Mouse (Mus musculus) liver, adult 2 months (tissue): ENCODE measurements around the gene P2rx2. TPM values are rescaled to one million over a fixed set of nuclear protein-coding genes. Genes with fewer than 3 reads are reported as not detected.

Experiments used
- DNase-seq: peaks from one replicate; pipeline ENCODE4 v3.0.0-alpha.2; 2011; ENCODE audit warnings: low read depth, low spot score; ENCODE audit errors: extremely low read depth
- H3K27ac ChIP-seq: fragments of 200-500 bp; replicated peaks from 2 replicates; pipeline ENCODE4 v1.5.1; 2012; ENCODE audit warnings: low read depth, mild to moderate bottlenecking, control low read depth, inconsistent platforms, low read length; ENCODE audit not compliant: insufficient read depth
- H3K27me3 ChIP-seq: fragments of 200-500 bp; 2 replicates; pipeline ENCODE4 v1.6.1; 2012; ENCODE audit warnings: mild to moderate bottlenecking, moderate library complexity, low read length, inconsistent platforms; ENCODE audit not compliant: control insufficient read depth, insufficient read depth
- H3K36me3 ChIP-seq: fragments of 200-500 bp; 2 replicates; pipeline ENCODE4 v1.6.1; 2012; ENCODE audit warnings: low read length, inconsistent platforms; ENCODE audit not compliant: control insufficient read depth, insufficient read depth
- H3K4me1 ChIP-seq: fragments of 200-500 bp; 2 replicates; pipeline ENCODE4 v1.6.1; 2011; ENCODE audit warnings: low read length; ENCODE audit not compliant: control insufficient read depth, insufficient read depth
- H3K4me3 ChIP-seq: fragments of 200-500 bp; 2 replicates; pipeline ENCODE4 v1.5.1; 2011; ENCODE audit warnings: low read depth, mild to moderate bottlenecking, control low read depth, low read length, moderate library complexity; ENCODE audit not compliant: insufficient read depth
- H3K79me2 ChIP-seq: fragments of 200-500 bp; 2 replicates; pipeline ENCODE4 v1.6.1; 2012; ENCODE audit warnings: inconsistent platforms, mild to moderate bottlenecking, low read length, moderate library complexity; ENCODE audit not compliant: control insufficient read depth, insufficient read depth
- H3K9ac ChIP-seq: fragments of 200-500 bp; 2 replicates; pipeline ENCODE4 v1.6.1; 2012; ENCODE audit warnings: low read depth, mild to moderate bottlenecking, control low read depth, inconsistent platforms, low read length
- CTCF ChIP-seq: fragments of 200-500 bp; IDR thresholded peaks from 2 replicates; pipeline ENCODE4 v1.5.1; 2011; ENCODE audit warnings: low read depth, low read length, control low read depth
- POLR2A ChIP-seq: fragments of 200-500 bp; IDR thresholded peaks from 2 replicates; pipeline ENCODE4 v1.6.1; 2011; ENCODE audit warnings: low read length, control low read depth; ENCODE audit not compliant: insufficient read depth; ENCODE audit errors: extremely low read depth
- WGBS: fragments of 180-500 bp; shearing (Covaris S2); methylation state at CpG from one replicate; pipeline ENCODE4 v1.1.7; 2018; 5-methylcytosine and 5-hydroxymethylcytosine counted together
- polyA plus RNA-seq: library from polyadenylated mRNA; depleted of rRNA; stranded (reverse); fragments of >200 nt; gene quantifications from 2 replicates; pipeline ENCODE4 v1.2.3, GENCODE M21; 2012; rRNA removed
- total RNA-seq: library from RNA; depleted of rRNA; stranded (reverse); fragments of >200 nt; gene quantifications from 2 replicates; pipeline ENCODE4 v1.2.3, GENCODE M21; 2014; rRNA removed

The P2rx2 gene
- total RNA-seq (not detected in 2 replicates), polyA plus RNA-seq (0.07 TPM in 1 of 2 replicates, not detected in the other)

- TF ChIP-seq CTCF (no peak), POLR2A (no peak)
- H3K27me3 ChIP-seq: peaks cover 11% of the 10 kb centered on the region
- 3% methylated on average over 43 of the region's 43 CpGs for WGBS
- H3K4me3 ChIP-seq: peak within 1 kb of the TSS; percentile 33; the same call in 1 of the 2 replicates
- H3K9ac ChIP-seq: peak within 1 kb of the TSS; percentile 38
- H3K36me3 ChIP-seq: no peaks in the 10 kb centered on the region
- DNase-seq: peak; percentile 9
- H3K27ac ChIP-seq: no peak within 1 kb of the TSS
- H3K4me1 ChIP-seq: 0 out of 2 replicates have a peak, but pooled peaks cover 5% of the 10 kb centered on the region
- no peaks in the 10 kb centered on the region for H3K79me2 ChIP-seq
These were observed at the start of gene P2rx2 for GRCm38 (mm10) chr5:110342648-110343284. Gene P2rx2 (minus strand): TSS chr5:110343212.

GRCm38 (mm10) chr5:110392727-110393126 lies 49.7 kb upstream of the P2rx2 start:
- Histone ChIP-seq H3K79me2 (no peaks in the 10 kb centered on the region), H3K4me1 (no peaks in the 10 kb centered on the region), H3K9ac (no peak overlapping the region), H3K36me3 (peaks cover 2% of the 10 kb centered on the region; the same call in 1 of the 2 replicates), H3K27me3 (no peaks in the 10 kb centered on the region), H3K27ac (no peak overlapping the region), H3K4me3 (no peak overlapping the region)
- DNase-seq: no peak
- TF ChIP-seq CTCF: no peak
- TF ChIP-seq POLR2A: no peak
- WGBS: 97% methylated on average over 5 of the region's 5 CpGs

GRCm38 (mm10) chr5:110390631-110391030 lies 47.6 kb upstream of the P2rx2 start:
- no peak overlapping the region for H3K4me3 ChIP-seq
- no peak for TF ChIP-seq POLR2A
- TF ChIP-seq CTCF: no peak
- H3K36me3 ChIP-seq: no peaks in the 10 kb centered on the region
- H3K9ac ChIP-seq: no peak overlapping the region
- H3K27me3 ChIP-seq: no peaks in the 10 kb centered on the region
- DNase-seq: no peak
- no peaks in the 10 kb centered on the region for H3K79me2 ChIP-seq
- H3K27ac ChIP-seq: no peak overlapping the region
- H3K4me1 ChIP-seq: no peaks in the 10 kb centered on the region
- WGBS: 92% methylated on average over 4 of the region's 4 CpGs

DNA sequence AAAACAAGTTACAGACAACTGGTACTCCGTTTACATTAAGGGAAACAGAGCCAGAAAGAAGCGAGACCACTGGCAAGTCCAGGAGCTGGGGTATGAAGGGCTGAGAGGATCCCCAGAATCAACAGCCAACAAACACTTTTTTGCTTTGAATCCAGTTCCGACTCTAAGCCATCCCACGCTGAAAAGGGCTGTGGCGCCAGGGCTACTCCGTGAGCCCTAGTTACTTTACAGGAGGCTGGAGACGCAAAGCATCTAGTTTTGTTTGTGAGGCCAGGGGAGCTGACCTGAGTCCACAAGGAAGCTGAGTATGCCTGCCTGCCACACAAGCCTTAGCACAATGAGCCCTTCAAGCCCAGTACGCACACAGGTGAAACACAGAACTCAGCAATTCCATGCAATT lies 44.3 kb upstream of the P2rx2 start:
- H3K9ac ChIP-seq: peak overlapping the region; percentile 29; the same call in 1 of the 2 replicates
- H3K4me3 ChIP-seq: peak overlapping the region; percentile 68; the same call in 1 of the 2 replicates
- WGBS: 47% methylated on average over 8 of the region's 8 CpGs
- H3K27me3 ChIP-seq: no peaks in the 10 kb centered on the region
- no peaks in the 10 kb centered on the region; the same call in 1 of the 2 replicates for H3K79me2 ChIP-seq
- H3K27ac ChIP-seq: no peak overlapping the region
- H3K36me3 ChIP-seq: no peaks in the 10 kb centered on the region
- TF ChIP-seq POLR2A (no peak), CTCF (no peak)
- no peak for DNase-seq
- no peaks in the 10 kb centered on the region for H3K4me1 ChIP-seq

- Histone ChIP-seq H3K4me1 (no peaks in the 10 kb centered on the region), H3K27ac (no peak overlapping the region), H3K36me3 (no peaks in the 10 kb centered on the region), H3K9ac (peak overlapping the region; percentile 69), H3K27me3 (no peaks in the 10 kb centered on the region), H3K4me3 (peak overlapping the region; percentile 68), H3K79me2 (no peaks in the 10 kb centered on the region; the same call in 1 of the 2 replicates)
- peak; percentile 7 for DNase-seq
- 10% methylated on average over 90 of the region's 90 CpGs for WGBS
- no peak for TF ChIP-seq POLR2A
- no peak for TF ChIP-seq CTCF
These were observed 43.6 kb upstream of the P2rx2 start for GRCm38 (mm10) chr5:110386371-110387330.
